Mouse (Mus musculus): ENCODE results near the gene Pfkfb1. TPM values are rescaled to one million over a fixed set of nuclear protein-coding genes. Genes with fewer than 3 reads are reported as not detected.

The Pfkfb1 gene
- polyA plus RNA-seq, 1 experiment from 2014 or later, result 5.5 TPM

Small RNA genes within 50 kb of the gene (microRNA-seq; reads per million reads assigned to microRNA genes)
- not detected for gene Mir3620

Other genes with a start within 250 kb of the Pfkfb1 start
- 45.6 and 45.9 TPM in 2 replicates for gene Tmem29, start 129.1 kb upstream of the Pfkfb1 start, polyA plus RNA-seq (2015; fragmentation: Nextera tagmentation; extraction: Ambion mirVana)
- 31.0 and 51.5 TPM in 2 replicates for gene Alas2, start 40.9 kb upstream of the Pfkfb1 start, polyA plus RNA-seq (2015; fragmentation: Nextera tagmentation; extraction: Ambion mirVana)
- gene Apex2, start 1.6 kb downstream of the Pfkfb1 start, polyA plus RNA-seq (2015; fragmentation: Nextera tagmentation; extraction: Ambion mirVana), result 22.4 and 27.1 TPM in 2 replicates
- gene Tro, start 69.4 kb downstream of the Pfkfb1 start, polyA plus RNA-seq (2015; fragmentation: Nextera tagmentation; extraction: Ambion mirVana), result 28.3 and 31.0 TPM in 2 replicates
- 490 and 523 TPM in 2 replicates for gene Maged2, start 226.1 kb downstream of the Pfkfb1 start, polyA plus RNA-seq (2015; fragmentation: Nextera tagmentation; extraction: Ambion mirVana)